Mouse (Mus musculus): ENCODE data around the gene Stpg3.
A peak's percentile ranks its signal among the peaks of the same experiment; 100 is the strongest.

Stpg3 gene

GRCm38 (mm10) chr2:25210686-25211085 is 3.8 kb downstream of the Stpg3 start:
- DNase-seq (ENCODE audit: extremely low spot score, low read depth, low spot score): no peak

GRCm38 (mm10) chr2:25207593-25207992 is 6.8 kb downstream of the Stpg3 start:
- no peak for DNase-seq (ENCODE audit: extremely low spot score, low read depth, low spot score)

DNA sequence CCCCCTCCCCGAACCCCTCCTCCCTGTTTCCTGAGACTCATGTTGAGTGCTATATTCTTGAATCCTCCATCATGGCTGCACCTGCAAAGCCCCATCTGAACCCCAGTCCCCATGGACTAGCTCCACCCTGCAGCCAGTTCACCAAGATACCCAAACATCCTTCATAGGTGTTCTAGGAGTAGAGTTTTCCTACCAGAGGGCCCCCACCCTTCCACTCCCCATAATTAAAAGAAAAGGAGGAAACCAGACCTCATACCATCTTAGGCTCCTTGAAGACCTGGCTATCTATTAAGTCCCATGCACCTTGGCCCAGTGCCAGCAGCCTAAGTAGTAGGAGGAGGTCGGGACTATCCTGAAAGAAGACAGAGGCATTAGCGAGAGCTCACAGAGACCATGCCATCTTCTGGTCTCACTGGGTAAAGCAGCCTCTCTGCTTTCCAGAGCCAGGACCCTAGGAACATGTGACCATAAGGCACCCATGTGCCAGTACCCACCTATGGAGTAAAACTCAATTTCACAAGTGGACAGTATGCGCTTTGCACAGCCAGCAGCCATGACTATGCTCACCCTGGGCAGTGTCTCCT is 10.7 kb downstream of the Stpg3 start:
- DNase-seq (ENCODE audit: extremely low spot score, low read depth, low spot score): no peak

- no peak for DNase-seq (ENCODE audit: extremely low spot score, low read depth, low spot score)
Observed at GRCm38 (mm10) chr2:25200631-25201030, 13.8 kb downstream of the Stpg3 start.

DNA sequence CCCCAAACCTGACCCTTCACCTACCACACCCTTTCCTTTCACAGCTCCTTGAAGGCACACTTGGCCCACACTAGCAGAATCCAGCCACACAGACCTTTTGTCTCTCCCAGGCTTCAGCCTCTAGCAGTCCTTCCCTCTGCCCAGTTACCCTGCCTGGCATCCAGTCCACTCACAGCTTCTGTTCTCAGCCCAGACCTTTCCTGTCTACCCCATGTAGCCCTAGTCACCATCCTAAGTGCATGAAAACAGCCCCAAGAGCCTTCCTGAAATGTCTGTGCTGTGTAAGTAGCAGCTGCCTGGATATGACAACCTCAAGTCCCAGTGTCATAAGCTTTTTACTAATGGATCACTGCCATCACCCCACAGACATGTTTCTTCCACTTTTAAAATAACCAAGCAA is 16.5 kb downstream of the Stpg3 start:
- no peak for DNase-seq (ENCODE audit: extremely low spot score, low read depth, low spot score)

- no peak for DNase-seq (ENCODE audit: extremely low spot score, low read depth, low spot score)
Observed at GRCm38 (mm10) chr2:25197191-25197590, 17.2 kb downstream of the Stpg3 start.

DNA sequence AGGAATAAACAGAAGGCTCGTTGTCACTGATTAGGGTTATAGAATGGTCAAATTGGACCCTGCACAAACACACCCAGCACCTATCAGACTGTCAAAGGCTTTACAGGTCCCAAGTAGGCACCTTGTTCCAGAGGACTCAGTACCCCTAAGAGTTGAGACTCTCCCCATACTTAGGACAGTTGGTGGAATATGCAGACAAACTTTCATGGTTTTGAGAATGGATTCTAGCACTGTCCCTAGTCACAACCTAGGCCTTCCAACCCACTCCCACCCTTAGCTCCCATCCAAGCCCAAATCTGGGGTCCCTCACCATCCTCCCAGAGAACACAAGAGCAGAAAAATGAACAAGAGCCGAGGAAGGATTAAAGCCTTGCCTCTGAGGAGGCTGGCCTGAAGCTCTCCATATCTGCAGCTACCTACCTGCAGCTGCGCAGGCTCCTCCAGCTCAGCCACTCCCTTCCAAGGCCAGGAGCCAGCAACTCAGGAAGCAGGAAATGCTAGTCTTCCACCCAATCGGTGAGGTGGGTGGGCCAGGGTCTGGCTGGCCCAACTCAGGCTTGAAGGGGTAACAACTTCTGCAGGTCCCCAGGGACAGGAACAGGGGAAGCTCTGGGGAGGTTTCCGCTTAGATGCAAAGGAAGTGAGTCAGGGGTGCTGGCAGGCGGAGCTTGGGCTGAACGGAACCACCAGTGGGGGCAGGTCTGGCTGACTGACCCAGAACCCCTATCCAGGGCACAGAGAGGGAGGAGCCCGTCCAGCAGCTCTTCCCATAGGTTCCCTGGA is 18.1 kb downstream of the Stpg3 start, which contains the start of gene Tor4a:
Tor4a (minus strand) TSS at position 715 of the 783 bp plus-strand sequence.
- DNase-seq (ENCODE audit: extremely low spot score, low read depth, low spot score): no peak

- no peak for DNase-seq (ENCODE audit: extremely low spot score, low read depth, low spot score)
Observed at GRCm38 (mm10) chr2:25195211-25196156, 19.0 kb downstream of the Stpg3 start.

DNA sequence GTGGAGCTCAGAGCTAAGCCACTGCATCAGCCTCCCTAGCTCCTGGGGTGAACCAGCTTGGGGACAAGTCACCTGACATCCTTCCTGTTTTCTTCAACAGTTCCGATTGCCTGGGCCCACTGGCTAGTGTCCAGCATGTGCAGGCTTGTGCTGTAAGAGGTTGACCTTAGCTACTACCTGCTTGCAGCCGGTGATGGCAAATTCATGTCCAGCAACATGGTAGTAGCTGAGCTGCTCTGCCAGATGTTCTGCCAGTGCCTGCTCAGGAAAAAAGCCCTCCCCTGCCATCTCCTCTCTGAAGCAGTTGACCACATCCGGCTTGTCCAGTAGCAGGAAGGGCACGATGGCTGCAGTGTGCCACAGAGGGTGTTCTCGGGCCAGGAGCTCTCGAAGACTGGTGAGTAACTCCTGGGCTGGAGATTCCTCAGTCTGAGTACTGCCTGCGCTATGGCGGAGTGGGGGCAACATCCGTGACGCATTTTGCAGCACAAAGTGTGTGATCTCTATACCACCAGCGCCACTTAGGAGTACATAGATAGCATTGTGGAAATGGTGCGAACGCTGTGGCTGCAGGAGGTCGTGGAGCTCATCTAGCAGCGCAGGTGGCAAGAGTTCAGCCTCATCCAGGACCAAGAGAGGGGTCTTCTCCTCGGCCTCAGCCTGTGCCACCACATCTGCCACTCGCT is 19.8 kb downstream of the Stpg3 start:
- DNase-seq (ENCODE audit: extremely low spot score, low read depth, low spot score): no peak

- DNase-seq (ENCODE audit: extremely low spot score, low read depth, low spot score): no peak
Observed at GRCm38 (mm10) chr2:25194006-25194405, 20.4 kb downstream of the Stpg3 start.

DNA sequence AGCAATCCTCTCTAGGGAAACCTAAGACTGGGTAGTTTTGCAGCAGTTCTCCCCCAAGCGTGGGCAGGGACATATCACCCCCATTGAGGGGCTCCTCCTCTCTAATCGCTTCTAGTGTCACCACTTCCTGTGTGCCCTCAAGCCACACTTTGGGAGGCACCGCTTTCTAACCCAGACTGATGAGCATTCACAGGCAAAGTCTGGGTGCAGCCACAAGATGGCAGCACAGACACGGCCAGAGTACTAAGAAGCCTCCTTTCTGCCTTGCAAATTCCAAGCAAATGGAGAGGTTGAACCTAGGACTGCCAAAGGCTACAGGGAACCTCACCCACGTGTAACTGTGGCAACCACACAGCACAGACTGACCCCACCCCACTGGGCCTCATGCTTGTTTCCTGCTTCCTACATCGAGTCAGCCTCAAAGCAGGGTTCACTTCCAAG is 21.1 kb downstream of the Stpg3 start:
- DNase-seq (ENCODE audit: extremely low spot score, low read depth, low spot score): peak; percentile 84

DNA sequence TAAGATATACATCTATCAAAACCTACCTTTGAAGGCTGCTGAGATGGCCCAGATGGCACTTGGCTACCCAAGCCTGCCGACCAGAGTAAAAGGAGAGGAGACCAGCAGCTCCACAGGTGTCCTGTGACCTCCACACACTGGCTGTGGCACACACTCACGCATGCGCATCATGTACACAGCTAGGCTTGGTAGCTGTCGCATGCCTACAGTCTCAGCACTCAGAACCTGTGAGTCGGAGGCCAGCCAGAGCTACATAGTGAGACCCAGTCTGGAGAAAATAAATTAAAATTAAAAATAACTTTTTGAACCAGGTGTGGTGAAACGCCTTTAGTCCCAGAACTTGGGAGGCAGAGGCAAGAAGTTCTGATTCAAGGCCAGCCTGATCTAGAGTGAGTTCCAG is 26.6 kb downstream of the Stpg3 start:
- no peak for DNase-seq (ENCODE audit: extremely low spot score, low read depth, low spot score)

- DNase-seq (ENCODE audit: extremely low spot score, low read depth, low spot score): no peak
Observed at GRCm38 (mm10) chr2:25186575-25186930, 27.9 kb downstream of the Stpg3 start.

DNA sequence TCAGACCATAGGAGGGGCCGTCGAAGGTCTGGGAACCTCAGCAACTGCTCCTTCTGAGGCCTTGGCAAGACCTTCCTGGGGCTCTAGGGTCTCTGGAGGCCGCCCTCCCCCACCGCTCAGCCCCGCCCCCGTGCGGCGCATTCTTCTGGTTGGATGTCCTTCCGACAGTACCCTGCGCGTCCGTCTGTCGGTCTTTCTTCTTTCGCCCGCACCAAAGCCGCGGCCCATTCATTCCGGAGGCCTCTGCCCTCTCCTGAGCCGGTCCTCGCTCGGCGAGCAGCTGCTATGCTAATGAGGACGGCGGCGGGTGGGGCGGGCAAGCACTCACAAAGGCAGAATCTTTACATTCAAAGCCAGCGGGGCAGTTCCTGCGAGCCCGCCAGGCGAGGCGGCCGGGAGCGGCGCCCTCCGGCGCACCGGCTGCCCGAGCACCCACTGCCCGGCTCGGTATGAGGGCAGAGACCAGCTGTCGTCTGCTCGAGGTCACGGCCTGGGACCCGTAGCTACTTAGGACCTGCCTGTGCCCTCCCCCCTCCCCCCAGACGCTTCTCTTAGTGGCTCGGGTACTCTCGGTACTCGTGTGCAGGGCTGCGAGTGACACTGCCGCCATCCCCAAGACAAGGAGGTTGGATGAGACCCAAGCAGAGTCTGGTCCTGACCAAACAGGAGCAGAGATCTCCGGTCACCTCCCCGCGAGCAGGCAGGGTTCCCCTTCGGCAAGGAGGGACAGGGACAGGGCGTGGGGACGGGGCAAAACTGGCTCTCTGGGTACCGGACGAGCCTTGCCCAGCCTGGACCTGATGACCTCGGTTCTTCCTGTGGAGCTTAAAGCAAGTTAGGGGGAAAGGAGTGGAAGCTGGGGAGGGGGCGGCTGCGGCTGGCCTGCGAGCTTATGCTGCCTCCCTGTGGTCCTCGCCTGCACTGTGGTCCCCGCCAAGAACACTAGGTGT is 28.5 kb downstream of the Stpg3 start:
- no peak for DNase-seq (ENCODE audit: extremely low spot score, low read depth, low spot score)

- DNase-seq (ENCODE audit: extremely low spot score, low read depth, low spot score): no peak
Observed at GRCm38 (mm10) chr2:25184496-25184895, 29.9 kb downstream of the Stpg3 start.

DNA sequence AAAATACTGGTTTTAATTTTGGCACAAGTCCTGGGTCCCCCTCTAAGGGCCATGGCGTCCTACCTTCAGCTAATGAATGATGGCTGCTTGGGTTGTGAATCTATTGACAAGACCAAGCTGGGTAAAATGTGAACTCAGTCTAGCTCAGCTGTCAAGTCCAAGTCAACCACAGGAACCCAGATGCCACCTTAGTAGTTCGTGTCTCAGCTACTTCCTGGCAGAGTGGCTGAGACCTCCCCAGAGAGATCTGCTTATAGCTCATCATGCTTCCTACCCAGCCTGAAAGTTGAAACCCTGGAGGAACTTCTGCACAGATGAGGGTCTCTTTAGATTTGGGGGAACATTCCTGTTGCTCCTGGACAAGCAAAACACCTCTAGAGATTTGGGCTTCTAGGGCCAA is 31.1 kb downstream of the Stpg3 start:
- DNase-seq (ENCODE audit: extremely low spot score, low read depth, low spot score): no peak

GRCm38 (mm10) chr2:25182664-25183063 is 31.8 kb downstream of the Stpg3 start:
- DNase-seq (ENCODE audit: extremely low spot score, low read depth, low spot score): no peak

- DNase-seq (ENCODE audit: extremely low spot score, low read depth, low spot score): no peak
Observed at GRCm38 (mm10) chr2:25181891-25182397, 32.5 kb downstream of the Stpg3 start.

Data from hindlimb bud, embryonic 11.5 days (tissue).